Mouse (Mus musculus): ENCODE measurements around the gene Amdhd1. TPM values are rescaled to one million over a fixed set of nuclear protein-coding genes. Genes with fewer than 3 reads are reported as not detected.
"Not testable (repeated sequence)": the region's sequence is repeated elsewhere in the genome, so short reads cannot be mapped to it uniquely, and the experiment has no call there.

Gene Amdhd1
- polyA plus RNA-seq, 1 experiment from 2014 or later: 0.18 TPM

GRCm38 (mm10) chr10:93567841-93568566, 28.2 kb upstream of the Amdhd1 start:
- H3K4me2 ChIP-seq (ENCODE audit: low read length): no peak overlapping the region
- no peaks in the 10 kb centered on the region for H3K4me1 ChIP-seq (ENCODE audit: control insufficient read depth, insufficient read depth, low read length)
- 86% methylated on average over 11 of the region's 11 CpGs for WGBS
- no peak overlapping the region for H3K27ac ChIP-seq (ENCODE audit: low read depth, low read length)
- H3K4me3 ChIP-seq (ENCODE audit: low read depth, low read length): no peak overlapping the region
- DNase-seq (ENCODE audit: low spot score) (no peak), ATAC-seq (no peak)
- no peaks in the 10 kb centered on the region for H3K36me3 ChIP-seq (ENCODE audit: control insufficient read depth, insufficient read depth, low read length)
- H3K9ac ChIP-seq (ENCODE audit: low read length): no peak overlapping the region
- H3K27me3 ChIP-seq (replicated peaks; ENCODE audit: control insufficient read depth, insufficient read depth, low read length): no peaks in the 10 kb centered on the region
- no peaks in the 10 kb centered on the region for H3K9me3 ChIP-seq (replicated peaks; ENCODE audit: control insufficient read depth, low read length)

- Histone ChIP-seq H3K27ac (ENCODE audit: low read depth, low read length) (no peak overlapping the region), H3K9ac (ENCODE audit: low read length) (no peak overlapping the region)
- WGBS: 90% methylated on average over 10 of the region's 10 CpGs
These were observed 27.2 kb upstream of the Amdhd1 start for GRCm38 (mm10) chr10:93567066-93567465.

GRCm38 (mm10) chr10:93564518-93565090, 24.8 kb upstream of the Amdhd1 start:
- ATAC-seq (no peak), DNase-seq (ENCODE audit: low spot score) (no peak)
- H3K36me3 ChIP-seq (ENCODE audit: control insufficient read depth, insufficient read depth, low read length): no peaks in the 10 kb centered on the region
- 92% methylated on average over 14 of the region's 14 CpGs for WGBS
- no peaks in the 10 kb centered on the region for H3K27me3 ChIP-seq (replicated peaks; ENCODE audit: control insufficient read depth, insufficient read depth, low read length)
- H3K9me3 ChIP-seq (replicated peaks; ENCODE audit: control insufficient read depth, low read length): no peaks in the 10 kb centered on the region
- H3K9ac ChIP-seq (ENCODE audit: low read length): no peak overlapping the region
- no peak overlapping the region for H3K4me3 ChIP-seq (ENCODE audit: low read depth, low read length)
- H3K27ac ChIP-seq (ENCODE audit: low read depth, low read length): no peak overlapping the region
- no peaks in the 10 kb centered on the region for H3K4me1 ChIP-seq (ENCODE audit: control insufficient read depth, insufficient read depth, low read length)
- H3K4me2 ChIP-seq (ENCODE audit: low read length): no peak overlapping the region

More at GRCm38 (mm10) chr10:93567066-93567465, 27.2 kb upstream of the Amdhd1 start:
- no peaks in the 10 kb centered on the region for H3K9me3 ChIP-seq (replicated peaks; ENCODE audit: control insufficient read depth, low read length)
- H3K27me3 ChIP-seq (replicated peaks; ENCODE audit: control insufficient read depth, insufficient read depth, low read length): no peaks in the 10 kb centered on the region
- H3K36me3 ChIP-seq (ENCODE audit: control insufficient read depth, insufficient read depth, low read length): no peaks in the 10 kb centered on the region
- ATAC-seq (no peak), DNase-seq (ENCODE audit: low spot score) (no peak)
- H3K4me1 ChIP-seq (ENCODE audit: control insufficient read depth, insufficient read depth, low read length): no peaks in the 10 kb centered on the region
- no peak overlapping the region for H3K4me3 ChIP-seq (ENCODE audit: low read depth, low read length)
- no peak overlapping the region for H3K4me2 ChIP-seq (ENCODE audit: low read length)

GRCm38 (mm10) chr10:93559786-93560185, 20.0 kb upstream of the Amdhd1 start:
- no peak overlapping the region for H3K9ac ChIP-seq (ENCODE audit: low read length)
- H3K4me1 ChIP-seq (ENCODE audit: control insufficient read depth, insufficient read depth, low read length): no peaks in the 10 kb centered on the region
- H3K27me3 ChIP-seq (replicated peaks; ENCODE audit: control insufficient read depth, insufficient read depth, low read length): no peaks in the 10 kb centered on the region
- no peak overlapping the region for H3K4me3 ChIP-seq (ENCODE audit: low read depth, low read length)
- DNase-seq (ENCODE audit: low spot score): no peak
- no peaks in the 10 kb centered on the region for H3K9me3 ChIP-seq (replicated peaks; ENCODE audit: control insufficient read depth, low read length)
- no peak overlapping the region for H3K4me2 ChIP-seq (ENCODE audit: low read length)
- WGBS: 59% methylated on average over 9 of the region's 9 CpGs
- no peak overlapping the region for H3K27ac ChIP-seq (ENCODE audit: low read depth, low read length)
- no peaks in the 10 kb centered on the region for H3K36me3 ChIP-seq (ENCODE audit: control insufficient read depth, insufficient read depth, low read length)
- no peak for ATAC-seq

- H3K9ac ChIP-seq (ENCODE audit: low read length); H3K9me3 ChIP-seq (replicated peaks; ENCODE audit: control insufficient read depth, low read length); H3K27me3 ChIP-seq (replicated peaks; ENCODE audit: control insufficient read depth, insufficient read depth, low read length); ATAC-seq; H3K4me1 ChIP-seq (ENCODE audit: control insufficient read depth, insufficient read depth, low read length); H3K36me3 ChIP-seq (ENCODE audit: control insufficient read depth, insufficient read depth, low read length); H3K27ac ChIP-seq (ENCODE audit: low read depth, low read length); DNase-seq (ENCODE audit: low spot score); H3K4me3 ChIP-seq (ENCODE audit: low read depth, low read length); H3K4me2 ChIP-seq (ENCODE audit: low read length): not testable (repeated sequence)
- 79% methylated on average over 2 of the region's 2 CpGs for WGBS
These were observed 18.1 kb upstream of the Amdhd1 start for GRCm38 (mm10) chr10:93557971-93558370.

GRCm38 (mm10) chr10:93552596-93552995, 12.8 kb upstream of the Amdhd1 start:
- no peaks in the 10 kb centered on the region for H3K9me3 ChIP-seq (replicated peaks; ENCODE audit: control insufficient read depth, low read length)
- no peak overlapping the region for H3K4me3 ChIP-seq (ENCODE audit: low read depth, low read length)
- H3K36me3 ChIP-seq (ENCODE audit: control insufficient read depth, insufficient read depth, low read length): no peaks in the 10 kb centered on the region
- DNase-seq (ENCODE audit: low spot score): no peak
- ATAC-seq: no peak
- no peaks in the 10 kb centered on the region for H3K27me3 ChIP-seq (replicated peaks; ENCODE audit: control insufficient read depth, insufficient read depth, low read length)
- no peak overlapping the region for H3K4me2 ChIP-seq (ENCODE audit: low read length)
- WGBS: 87% methylated on average over 8 of the region's 8 CpGs
- H3K4me1 ChIP-seq (ENCODE audit: control insufficient read depth, insufficient read depth, low read length): no peaks in the 10 kb centered on the region
- no peak overlapping the region for H3K9ac ChIP-seq (ENCODE audit: low read length)
- H3K27ac ChIP-seq (ENCODE audit: low read depth, low read length): no peak overlapping the region

GRCm38 (mm10) chr10:93549821-93550220, 10.0 kb upstream of the Amdhd1 start:
- 87% methylated on average over 10 of the region's 10 CpGs for WGBS
- no peak for DNase-seq (ENCODE audit: low spot score)
- no peak overlapping the region for H3K9ac ChIP-seq (ENCODE audit: low read length)
- H3K9me3 ChIP-seq (replicated peaks; ENCODE audit: control insufficient read depth, low read length): no peaks in the 10 kb centered on the region
- ATAC-seq: no peak
- H3K4me2 ChIP-seq (ENCODE audit: low read length): no peak overlapping the region
- no peaks in the 10 kb centered on the region for H3K4me1 ChIP-seq (ENCODE audit: control insufficient read depth, insufficient read depth, low read length)
- H3K36me3 ChIP-seq (ENCODE audit: control insufficient read depth, insufficient read depth, low read length): no peaks in the 10 kb centered on the region
- H3K27me3 ChIP-seq (replicated peaks; ENCODE audit: control insufficient read depth, insufficient read depth, low read length): no peaks in the 10 kb centered on the region
- H3K4me3 ChIP-seq (ENCODE audit: low read depth, low read length): no peak overlapping the region
- no peak overlapping the region for H3K27ac ChIP-seq (ENCODE audit: low read depth, low read length)

GRCm38 (mm10) chr10:93548991-93549390, 9.2 kb upstream of the Amdhd1 start:
- peak; percentile 70 for ATAC-seq

GRCm38 (mm10) chr10:93547741-93548270, 8.0 kb upstream of the Amdhd1 start:
- H3K9me3 ChIP-seq (replicated peaks; ENCODE audit: control insufficient read depth, low read length): no peaks in the 10 kb centered on the region
- WGBS: 94% methylated on average over 4 of the region's 4 CpGs
- no peak overlapping the region for H3K9ac ChIP-seq (ENCODE audit: low read length)
- DNase-seq (ENCODE audit: low spot score) (no peak), ATAC-seq (no peak)
- no peak overlapping the region for H3K4me2 ChIP-seq (ENCODE audit: low read length)
- H3K36me3 ChIP-seq (ENCODE audit: control insufficient read depth, insufficient read depth, low read length): no peaks in the 10 kb centered on the region
- no peak overlapping the region for H3K4me3 ChIP-seq (ENCODE audit: low read depth, low read length)
- no peak overlapping the region for H3K27ac ChIP-seq (ENCODE audit: low read depth, low read length)
- H3K4me1 ChIP-seq (ENCODE audit: control insufficient read depth, insufficient read depth, low read length): no peaks in the 10 kb centered on the region
- no peaks in the 10 kb centered on the region for H3K27me3 ChIP-seq (replicated peaks; ENCODE audit: control insufficient read depth, insufficient read depth, low read length)

More at GRCm38 (mm10) chr10:93548991-93549390, 9.2 kb upstream of the Amdhd1 start:
- no peak overlapping the region for H3K4me2 ChIP-seq (ENCODE audit: low read length)
- H3K9ac ChIP-seq (ENCODE audit: low read length): no peak overlapping the region
- 13% methylated on average over 7 of the region's 7 CpGs for WGBS
- no peak overlapping the region for H3K4me3 ChIP-seq (ENCODE audit: low read depth, low read length)
- no peaks in the 10 kb centered on the region for H3K27me3 ChIP-seq (replicated peaks; ENCODE audit: control insufficient read depth, insufficient read depth, low read length)
- no peaks in the 10 kb centered on the region for H3K4me1 ChIP-seq (ENCODE audit: control insufficient read depth, insufficient read depth, low read length)
- no peaks in the 10 kb centered on the region for H3K36me3 ChIP-seq (ENCODE audit: control insufficient read depth, insufficient read depth, low read length)
- peak; percentile 88 for DNase-seq (ENCODE audit: low spot score)
- no peak overlapping the region for H3K27ac ChIP-seq (ENCODE audit: low read depth, low read length)
- no peaks in the 10 kb centered on the region for H3K9me3 ChIP-seq (replicated peaks; ENCODE audit: control insufficient read depth, low read length)
